Mouse (Mus musculus) brain, embryonic 14.5 days (tissue): ENCODE data around the gene 2310022A10Rik. TPM values are rescaled to one million over a fixed set of nuclear protein-coding genes. Genes with fewer than 3 reads are reported as not detected.

Experiments used
- DNase-seq: peaks from one replicate; pipeline ENCODE4 v3.0.0-alpha.2; 2011; ENCODE audit warnings: low read depth
- CTCF ChIP-seq: fragments of 200-500 bp; IDR thresholded peaks from 2 replicates; pipeline ENCODE4 v1.5.1; 2012; ENCODE audit warnings: inconsistent platforms, mild to moderate bottlenecking, moderate library complexity, borderline replicate concordance; ENCODE audit not compliant: insufficient read depth, insufficient read length; ENCODE audit errors: extremely low read depth
- POLR2A ChIP-seq: fragments of 200-500 bp; IDR thresholded peaks from 2 replicates; pipeline ENCODE4 v1.6.1; 2012; ENCODE audit warnings: mild to moderate bottlenecking, inconsistent platforms, borderline replicate concordance; ENCODE audit not compliant: poor library complexity, insufficient read depth, insufficient read length, severe bottlenecking; ENCODE audit errors: extremely low read depth
- polyA plus RNA-seq: library from polyadenylated mRNA; depleted of rRNA; stranded (reverse); fragments of >200 nt; gene quantifications from 2 replicates; pipeline ENCODE4 v1.2.3, GENCODE M21; 2012; rRNA removed

2310022A10Rik gene
- polyA plus RNA-seq, result 42.8 and 52.7 TPM in 2 replicates

- no peak for TF ChIP-seq CTCF
- peak; percentile 73 for TF ChIP-seq POLR2A
Observed at GRCm38 (mm10) chr7:27552931-27553513, at the start of gene 2310022A10Rik, which contains the start of gene Pld3. Gene 2310022A10Rik, plus strand, starts transcription at chr7:27553233. Gene Pld3, minus strand, starts transcription at chr7:27553218.

GRCm38 (mm10) chr7:27506765-27507370 lies 46.2 kb upstream of the 2310022A10Rik start:
- DNase-seq, result no peak
- TF ChIP-seq CTCF (no peak), POLR2A (no peak)

More at GRCm38 (mm10) chr7:27552931-27553513, at the start of gene 2310022A10Rik, which contains the start of gene Pld3:
- DNase-seq, result peak; percentile 99

GRCm38 (mm10) chr7:27507711-27508647 lies 45.1 kb upstream of the 2310022A10Rik start:
- TF ChIP-seq CTCF, result no peak; the same call in 1 of the 2 replicates
- peak; percentile 71; the same call in 1 of the 2 replicates for TF ChIP-seq POLR2A
- DNase-seq, result peak; percentile 97

GRCm38 (mm10) chr7:27508648-27509005 lies 44.4 kb upstream of the 2310022A10Rik start:
- TF ChIP-seq POLR2A (no peak), CTCF (peak; percentile 68)
- peak; percentile 75 for DNase-seq

- TF ChIP-seq CTCF (no peak), POLR2A (no peak)
- no peak for DNase-seq
Observed at GRCm38 (mm10) chr7:27510809-27511208, 42.2 kb upstream of the 2310022A10Rik start.

- DNase-seq, result no peak
- no peak for TF ChIP-seq CTCF
- TF ChIP-seq POLR2A, result no peak
Observed at GRCm38 (mm10) chr7:27514961-27515360, 38.1 kb upstream of the 2310022A10Rik start.

GRCm38 (mm10) chr7:27518314-27518713 lies 34.7 kb upstream of the 2310022A10Rik start:
- no peak for DNase-seq
- TF ChIP-seq CTCF (no peak), POLR2A (no peak)

- DNase-seq, result no peak
- no peak for TF ChIP-seq CTCF
- no peak for TF ChIP-seq POLR2A
Observed at GRCm38 (mm10) chr7:27520104-27520503, 32.9 kb upstream of the 2310022A10Rik start.

- TF ChIP-seq POLR2A (no peak), CTCF (no peak)
Observed at GRCm38 (mm10) chr7:27520599-27520998, 32.4 kb upstream of the 2310022A10Rik start.

GRCm38 (mm10) chr7:27522967-27523366 lies 30.1 kb upstream of the 2310022A10Rik start, which contains the start of gene Hipk4:
Gene Hipk4, plus strand, starts transcription at chr7:27523267.
- no peak for DNase-seq
- TF ChIP-seq POLR2A (no peak), CTCF (no peak)

More at GRCm38 (mm10) chr7:27520599-27520998, 32.4 kb upstream of the 2310022A10Rik start:
- DNase-seq, result no peak

GRCm38 (mm10) chr7:27523805-27524204 lies 29.2 kb upstream of the 2310022A10Rik start:
- TF ChIP-seq CTCF (no peak), POLR2A (no peak)
- DNase-seq, result no peak

- peak; percentile 99 for TF ChIP-seq CTCF
- no peak for TF ChIP-seq POLR2A
- peak; percentile 89 for DNase-seq
Observed at GRCm38 (mm10) chr7:27526039-27526827, 26.8 kb upstream of the 2310022A10Rik start.
